Mouse (Mus musculus): ENCODE measurements at regions not wholly inside any gene's neighbourhood (a gene's known extent, or its start where the extent isn't known, plus 50 kb on each side); places are given as distances from the start of the nearest gene placed in this dataset.

- Histone ChIP-seq H3K9me3 (no peaks in the 10 kb centered on the region), H3K27me3 (ENCODE audit: insufficient read depth, poor library complexity, severe bottlenecking) (no peaks in the 10 kb centered on the region), H3K27ac (no peak overlapping the region), H3K4me3 (no peak overlapping the region), H3K4me1 (0 out of 2 replicates have a peak, but pooled peaks cover 2% of the 10 kb centered on the region), H3K36me3 (no peaks in the 10 kb centered on the region)
- no peak for DNase-seq (ENCODE audit: low spot score)
- WGBS: 79% methylated on average over 11 of the region's 11 CpGs
These were observed 54.1 kb upstream of the Sod3 start for GRCm38 (mm10) chr5:52309317-52310060.

GRCm38 (mm10) chr5:52296303-52296702, 67.3 kb upstream of the Sod3 start:
- H3K27ac ChIP-seq: no peak overlapping the region
- H3K4me1 ChIP-seq: peaks cover 20% of the 10 kb centered on the region
- no peaks in the 10 kb centered on the region for H3K9me3 ChIP-seq
- no peaks in the 10 kb centered on the region for H3K36me3 ChIP-seq
- 85% methylated on average over 3 of the region's 3 CpGs for WGBS
- no peak for DNase-seq (ENCODE audit: low spot score)
- H3K4me3 ChIP-seq: no peak overlapping the region
- no peaks in the 10 kb centered on the region for H3K27me3 ChIP-seq (ENCODE audit: insufficient read depth, poor library complexity, severe bottlenecking)

- Histone ChIP-seq H3K4me3 (no peak overlapping the region), H3K9me3 (no peaks in the 10 kb centered on the region), H3K4me1 (peaks cover 20% of the 10 kb centered on the region), H3K27ac (peak overlapping the region; percentile 50; the same call in 1 of the 2 replicates), H3K36me3 (no peaks in the 10 kb centered on the region), H3K27me3 (ENCODE audit: insufficient read depth, poor library complexity, severe bottlenecking) (no peaks in the 10 kb centered on the region)
- WGBS: 29% methylated on average over 8 of the region's 8 CpGs
- DNase-seq (ENCODE audit: low spot score): no peak
These were observed 69.1 kb upstream of the Sod3 start for GRCm38 (mm10) chr5:52294466-52294865.

GRCm38 (mm10) chr5:52288319-52288718, 75.3 kb upstream of the Sod3 start:
- WGBS: 78% methylated on average over 1 of the region's 1 CpGs
- Histone ChIP-seq H3K4me3 (no peak overlapping the region), H3K27me3 (ENCODE audit: insufficient read depth, poor library complexity, severe bottlenecking) (no peaks in the 10 kb centered on the region), H3K36me3 (no peaks in the 10 kb centered on the region), H3K4me1 (no peaks in the 10 kb centered on the region), H3K27ac (no peak overlapping the region), H3K9me3 (no peaks in the 10 kb centered on the region)
- no peak for DNase-seq (ENCODE audit: low spot score)

- WGBS: 79% methylated on average over 2 of the region's 2 CpGs
- H3K4me3 ChIP-seq: no peak overlapping the region
- H3K27ac ChIP-seq: no peak overlapping the region
- no peaks in the 10 kb centered on the region for H3K4me1 ChIP-seq
- H3K27me3 ChIP-seq (ENCODE audit: insufficient read depth, poor library complexity, severe bottlenecking): no peaks in the 10 kb centered on the region
- no peak for DNase-seq (ENCODE audit: low spot score)
- H3K9me3 ChIP-seq: no peaks in the 10 kb centered on the region
- no peaks in the 10 kb centered on the region for H3K36me3 ChIP-seq
These were observed 82.7 kb upstream of the Sod3 start for GRCm38 (mm10) chr5:52280871-52281270.

- Histone ChIP-seq H3K27me3 (ENCODE audit: insufficient read depth, poor library complexity, severe bottlenecking) (no peaks in the 10 kb centered on the region), H3K4me1 (no peaks in the 10 kb centered on the region), H3K27ac (no peak overlapping the region), H3K36me3 (no peaks in the 10 kb centered on the region), H3K4me3 (no peak overlapping the region), H3K9me3 (no peaks in the 10 kb centered on the region)
- 73% methylated on average over 5 of the region's 5 CpGs for WGBS
- no peak for DNase-seq (ENCODE audit: low spot score)
These were observed 85.5 kb upstream of the Sod3 start for GRCm38 (mm10) chr5:52278111-52278510.

- 79% methylated on average over 11 of the region's 11 CpGs for WGBS
- no peaks in the 10 kb centered on the region for H3K36me3 ChIP-seq
- H3K27ac ChIP-seq: no peak overlapping the region
- no peaks in the 10 kb centered on the region for H3K4me1 ChIP-seq
- DNase-seq (ENCODE audit: low spot score): no peak
- no peak overlapping the region for H3K4me3 ChIP-seq
- no peaks in the 10 kb centered on the region for H3K9me3 ChIP-seq
- H3K27me3 ChIP-seq (ENCODE audit: insufficient read depth, poor library complexity, severe bottlenecking): no peaks in the 10 kb centered on the region
These were observed 72.9 kb upstream of the Dhx15 start for GRCm38 (mm10) chr5:52263214-52263613.

- Histone ChIP-seq H3K4me1 (no peaks in the 10 kb centered on the region), H3K36me3 (no peaks in the 10 kb centered on the region), H3K27me3 (ENCODE audit: insufficient read depth, poor library complexity, severe bottlenecking) (no peaks in the 10 kb centered on the region), H3K27ac (no peak overlapping the region), H3K9me3 (no peaks in the 10 kb centered on the region), H3K4me3 (no peak overlapping the region)
- WGBS: 66% methylated on average over 2 of the region's 2 CpGs
- no peak for DNase-seq (ENCODE audit: low spot score)
These were observed 67.8 kb upstream of the Dhx15 start for GRCm38 (mm10) chr5:52258075-52258474.

GRCm38 (mm10) chr5:52254602-52255071, 64.3 kb upstream of the Dhx15 start:
- no peaks in the 10 kb centered on the region for H3K36me3 ChIP-seq
- H3K27ac ChIP-seq: no peak overlapping the region
- no peaks in the 10 kb centered on the region for H3K27me3 ChIP-seq (ENCODE audit: insufficient read depth, poor library complexity, severe bottlenecking)
- no peak overlapping the region for H3K4me3 ChIP-seq
- DNase-seq (ENCODE audit: low spot score): no peak
- WGBS: 66% methylated on average over 14 of the region's 14 CpGs
- no peaks in the 10 kb centered on the region for H3K4me1 ChIP-seq
- H3K9me3 ChIP-seq: no peaks in the 10 kb centered on the region

- no peaks in the 10 kb centered on the region for H3K27me3 ChIP-seq (ENCODE audit: insufficient read depth, poor library complexity, severe bottlenecking)
- no peaks in the 10 kb centered on the region for H3K36me3 ChIP-seq
- H3K4me3 ChIP-seq: no peak overlapping the region
- no peaks in the 10 kb centered on the region for H3K9me3 ChIP-seq
- DNase-seq (ENCODE audit: low spot score): no peak
- WGBS: 76% methylated on average over 7 of the region's 7 CpGs
- H3K27ac ChIP-seq: no peak overlapping the region
- H3K4me1 ChIP-seq: no peaks in the 10 kb centered on the region
These were observed 59.5 kb upstream of the Dhx15 start for GRCm38 (mm10) chr5:52249804-52250203.

GRCm38 (mm10) chr5:52243931-52244330, 53.6 kb upstream of the Dhx15 start:
- H3K36me3 ChIP-seq: no peaks in the 10 kb centered on the region
- H3K4me3 ChIP-seq: no peak overlapping the region
- no peak overlapping the region for H3K27ac ChIP-seq
- H3K27me3 ChIP-seq (ENCODE audit: insufficient read depth, poor library complexity, severe bottlenecking): no peaks in the 10 kb centered on the region
- 61% methylated on average over 4 of the region's 4 CpGs for WGBS
- no peaks in the 10 kb centered on the region for H3K9me3 ChIP-seq
- DNase-seq (ENCODE audit: low spot score): no peak
- no peaks in the 10 kb centered on the region for H3K4me1 ChIP-seq

- Histone ChIP-seq H3K36me3 (no peaks in the 10 kb centered on the region), H3K9me3 (no peaks in the 10 kb centered on the region), H3K4me3 (no peak overlapping the region), H3K27me3 (ENCODE audit: insufficient read depth, poor library complexity, severe bottlenecking) (no peaks in the 10 kb centered on the region), H3K27ac (no peak overlapping the region), H3K4me1 (peaks cover 3% of the 10 kb centered on the region; the same call in 1 of the 2 replicates)
- 85% methylated on average over 2 of the region's 2 CpGs for WGBS
- no peak for DNase-seq (ENCODE audit: low spot score)
These were observed 52.1 kb upstream of the Dhx15 start for GRCm38 (mm10) chr5:52242414-52242813.

GRCm38 (mm10) chr5:52240540-52240939, 50.2 kb upstream of the Dhx15 start:
- Histone ChIP-seq H3K27me3 (ENCODE audit: insufficient read depth, poor library complexity, severe bottlenecking) (no peaks in the 10 kb centered on the region), H3K27ac (no peak overlapping the region), H3K9me3 (no peaks in the 10 kb centered on the region), H3K4me1 (peaks cover 3% of the 10 kb centered on the region; the same call in 1 of the 2 replicates), H3K4me3 (no peak overlapping the region), H3K36me3 (no peaks in the 10 kb centered on the region)
- DNase-seq (ENCODE audit: low spot score): no peak
- WGBS: 2% methylated on average over 2 of the region's 2 CpGs

Data from heart, embryonic 10.5 days (tissue).